ENCODE assay signal across 11 mouse cellular contexts in the genomic region with DNA sequence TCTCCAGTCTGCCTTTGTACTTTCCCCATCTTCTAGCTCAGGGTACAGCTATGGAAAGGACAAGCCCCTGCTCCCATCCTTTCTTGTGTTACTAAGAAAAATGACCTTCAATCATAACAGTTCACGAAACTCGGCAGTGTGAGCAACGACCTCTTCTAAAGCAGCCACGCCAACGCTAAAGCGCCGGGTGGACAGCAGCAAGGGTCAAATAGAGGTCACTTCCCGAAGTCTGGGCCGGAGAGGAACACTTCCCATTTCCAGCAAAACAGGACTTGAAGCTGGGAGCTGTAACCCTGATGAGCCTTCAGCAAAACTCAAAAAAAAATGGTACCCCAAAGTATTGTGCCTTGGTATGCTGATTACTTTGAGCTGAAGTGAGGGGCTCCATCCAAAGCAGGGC.
DNase-seq lines count a peak whose midpoint lies in the region; ATAC-seq and TF ChIP-seq lines count a peak whose summit lies in the region.
"Had no signal": no experiment of that assay in that cellular context is flagged by ENCODE, and none has a peak within 500 bp of the region (broad histone marks: within the 10 kb centered on the region; RNA-seq: fewer than 3 reads in every experiment).

No protein-coding gene starts in this region.

- TF ChIP-seq POLR2A in kidney, adult 2 months (IDR thresholded peaks at IDR 0.05; ENCODE audit: low read depth, low read length) = no peak

- H3K4me1 ChIP-seq in kidney, adult 2 months (ENCODE audit: control insufficient read depth, insufficient read depth, low read length) = no peaks in the 10 kb centered on the region
- peaks cover 7% of the 10 kb centered on the region for H3K4me1 ChIP-seq in kidney, embryonic 16.5 days (ENCODE audit: insufficient read depth, low read length)
- H3K4me1 ChIP-seq in heart, embryonic 14.5 days (ENCODE audit: control insufficient read depth in 2 of 2, insufficient read depth in 2 of 2, low read length in 2 of 2) = peaks cover 16 to 19% of the 10 kb centered on the region in 2 experiments
- no peaks in the 10 kb centered on the region for H3K4me1 ChIP-seq in liver, embryonic 12.5 days
- H3K4me1 ChIP-seq: hindbrain, embryonic 13.5 days had no signal

- ATAC-seq in kidney, embryonic 16.5 days (ENCODE audit: low FRiP score, low TSS enrichment) = no peak
- no peak for ATAC-seq in heart, embryonic 14.5 days (ENCODE audit: insufficient number of reproducible peaks, insufficient read depth, low FRiP score, low read depth)
- ATAC-seq in liver, embryonic 12.5 days = no peak

- no peak overlapping the region for H3K4me3 ChIP-seq in kidney, adult 2 months (ENCODE audit: insufficient read depth, low read depth, low read length)
- H3K4me3 ChIP-seq in kidney, embryonic 16.5 days (ENCODE audit: low read length) = no peak overlapping the region
- no peak overlapping the region for H3K4me3 ChIP-seq in heart, embryonic 14.5 days (ENCODE audit: control insufficient read depth in 1 of 2, insufficient read depth in 1 of 2, low read depth in 1 of 2, low read length in 2 of 2)
- no peak overlapping the region for H3K4me3 ChIP-seq in liver, embryonic 12.5 days
- H3K4me3 ChIP-seq: hindbrain, embryonic 13.5 days had no signal

- H3K4me2 ChIP-seq in kidney, embryonic 16.5 days (replicated peaks; ENCODE audit: low read depth, low read length) = no peak overlapping the region
- peak overlapping the region; percentile 26 for H3K4me2 ChIP-seq in heart, embryonic 14.5 days (ENCODE audit: low read length)
- H3K4me2 ChIP-seq in liver, embryonic 12.5 days = no peak overlapping the region
- H3K4me2 ChIP-seq: hindbrain, embryonic 13.5 days had no signal

- no peak overlapping the region; the same call in 1 of the 2 replicates for H3K27ac ChIP-seq in kidney, adult 2 months (ENCODE audit: insufficient read depth, low read depth, low read length)
- H3K27ac ChIP-seq in kidney, embryonic 16.5 days (ENCODE audit: low read length) = no peak overlapping the region
- no peak overlapping the region for H3K27ac ChIP-seq in heart, embryonic 14.5 days (replicated peaks in 1 of 2; ENCODE audit: control insufficient read depth in 1 of 2, insufficient read depth in 1 of 2, low read depth in 2 of 2, low read length in 2 of 2)
- H3K27ac ChIP-seq in liver, embryonic 12.5 days = no peak overlapping the region
- H3K27ac ChIP-seq: hindbrain, embryonic 13.5 days had no signal

- no peak for TF ChIP-seq CTCF in kidney, adult 2 months (conservative IDR thresholded peaks at IDR 0.05; ENCODE audit: insufficient read depth, insufficient read length, low read depth, low read length)

- no peak overlapping the region for H3K9ac ChIP-seq in kidney, embryonic 16.5 days (replicated peaks; ENCODE audit: low read length)
- no peak overlapping the region for H3K9ac ChIP-seq in heart, embryonic 14.5 days (ENCODE audit: low read length)
- H3K9ac ChIP-seq in liver, embryonic 12.5 days = no peak overlapping the region
- H3K9ac ChIP-seq: hindbrain, embryonic 13.5 days had no signal

- H3K36me3 ChIP-seq in kidney, adult 2 months (ENCODE audit: control insufficient read depth, insufficient read depth, low read length) = no peaks in the 10 kb centered on the region
- no peaks in the 10 kb centered on the region for H3K36me3 ChIP-seq in kidney, embryonic 16.5 days (ENCODE audit: insufficient read depth, low read length)
- H3K36me3 ChIP-seq in heart, embryonic 14.5 days (ENCODE audit: control insufficient read depth, insufficient read depth, low read length) = no peaks in the 10 kb centered on the region
- H3K36me3 ChIP-seq in liver, embryonic 12.5 days = no peaks in the 10 kb centered on the region
- H3K36me3 ChIP-seq: hindbrain, embryonic 13.5 days had no signal

- WGBS in kidney, adult 2 months = 38% methylated on average over 9 of the region's 9 CpGs
- WGBS in kidney, embryonic 16.5 days = 14% methylated on average over 9 of the region's 9 CpGs
- WGBS in heart, embryonic 14.5 days = 3% methylated on average over 9 of the region's 9 CpGs
- 24% methylated on average over 9 of the region's 9 CpGs for WGBS in liver, embryonic 12.5 days (ENCODE audit: insufficient replicate concordance)

- no peaks in the 10 kb centered on the region for H3K27me3 ChIP-seq in kidney, adult 2 months (replicated peaks; ENCODE audit: control insufficient read depth, insufficient read depth, low read length)
- H3K27me3 ChIP-seq in kidney, embryonic 16.5 days (ENCODE audit: insufficient read depth, low read length) = no peaks in the 10 kb centered on the region
- H3K27me3 ChIP-seq in heart, embryonic 14.5 days (ENCODE audit: control insufficient read depth, insufficient read depth, low read length) = no peaks in the 10 kb centered on the region
- H3K27me3 ChIP-seq in liver, embryonic 12.5 days (replicated peaks) = peaks cover 4% of the 10 kb centered on the region; the same call in 1 of the 2 replicates
- H3K27me3 ChIP-seq: hindbrain, embryonic 13.5 days had no signal

- no peaks in the 10 kb centered on the region for H3K9me3 ChIP-seq in kidney, embryonic 16.5 days (ENCODE audit: low read length)
- H3K9me3 ChIP-seq in heart, embryonic 14.5 days (ENCODE audit: control insufficient read depth, low read length) = no peaks in the 10 kb centered on the region
- no peaks in the 10 kb centered on the region for H3K9me3 ChIP-seq in liver, embryonic 12.5 days (replicated peaks)
- H3K9me3 ChIP-seq: hindbrain, embryonic 13.5 days had no signal

- peak; percentile 45 for DNase-seq in kidney, adult 2 months
- peak; percentile 20 for DNase-seq in retina, postnatal 1 day
- no peak for DNase-seq in retina, embryonic 14.5 days (ENCODE audit: low spot score)
- no peak for DNase-seq in thymus, postnatal 10 days (ENCODE audit: low spot score in 2 of 2)
- DNase-seq: cerebellum, postnatal 10 days; right cerebral cortex, postnatal 14 days; thymus, postnatal 25 days had no signal

Comparison
In these comparisons a context has a peak if more than half of its experiments do, and no peak if none do; other contexts are left out.
1. DNase-seq: peak in kidney, adult 2 months (single experiment) and retina, postnatal 1 day (single experiment); none in retina, embryonic 14.5 days (single experiment) and thymus, postnatal 10 days (0 of 2).